Mouse (Mus musculus) forebrain, embryonic 13.5 days (tissue): ENCODE results near the gene Zfp341. TPM values are rescaled to one million over a fixed set of nuclear protein-coding genes. Genes with fewer than 3 reads are reported as not detected.
A peak's percentile ranks its signal among the peaks of the same experiment; 100 is the strongest.

Experiments
- ATAC-seq: fragments of 200-750 bp; cut with Nextera tagmentation; 2 replicates; pipeline ENCODE4 v1.8.0; 2017
- H3K27ac ChIP-seq: fragments of 300-500 bp; sonication (generic); 2 replicates; pipeline ENCODE4 v1.5.1; 2015; ENCODE audit warnings: inconsistent platforms, mild to moderate bottlenecking, moderate library complexity
- H3K27me3 ChIP-seq: fragments of 300-500 bp; sonication (generic); 2 replicates; pipeline ENCODE4 v1.6.1; 2015; ENCODE audit warnings: mild to moderate bottlenecking, inconsistent platforms
- H3K36me3 ChIP-seq: fragments of 300-500 bp; sonication (generic); 2 replicates; pipeline ENCODE4 v1.6.1; 2015; ENCODE audit warnings: mild to moderate bottlenecking, inconsistent platforms; ENCODE audit not compliant: poor library complexity, severe bottlenecking
- H3K4me1 ChIP-seq: fragments of 300-500 bp; sonication (generic); 2 replicates; pipeline ENCODE4 v1.6.1; 2015; ENCODE audit warnings: inconsistent platforms
- H3K4me2 ChIP-seq: fragments of 300-500 bp; sonication (generic); 2 replicates; pipeline ENCODE4 v1.6.1; 2015; ENCODE audit warnings: inconsistent platforms, mild to moderate bottlenecking, moderate library complexity
- H3K4me3 ChIP-seq: fragments of 300-500 bp; sonication (generic); 2 replicates; pipeline ENCODE4 v1.5.1; 2015; ENCODE audit warnings: mild to moderate bottlenecking, inconsistent platforms
- H3K9ac ChIP-seq: fragments of 300-500 bp; sonication (generic); 2 replicates; pipeline ENCODE4 v1.6.1; 2015; ENCODE audit warnings: mild to moderate bottlenecking, inconsistent platforms
- H3K9me3 ChIP-seq: fragments of 300-500 bp; sonication (generic); replicated peaks from 2 replicates; pipeline ENCODE4 v1.6.1; 2016; ENCODE audit warnings: inconsistent platforms
- WGBS: fragments of 180-500 bp; shearing (Covaris S2); methylation state at CpG from one replicate; pipeline ENCODE4 v1.1.7; 2015; 5-methylcytosine and 5-hydroxymethylcytosine counted together
- polyA plus RNA-seq: library from polyadenylated mRNA; unstranded; fragments of >200 nt; fragmentation: Nextera tagmentation; extraction: Ambion mirVana; gene quantifications from 2 replicates; pipeline ENCODE4 v1.2.1, GENCODE M21; 2015

Zfp341 gene
- polyA plus RNA-seq, 1 experiment from 2014 or later = 1.5 TPM

DNA sequence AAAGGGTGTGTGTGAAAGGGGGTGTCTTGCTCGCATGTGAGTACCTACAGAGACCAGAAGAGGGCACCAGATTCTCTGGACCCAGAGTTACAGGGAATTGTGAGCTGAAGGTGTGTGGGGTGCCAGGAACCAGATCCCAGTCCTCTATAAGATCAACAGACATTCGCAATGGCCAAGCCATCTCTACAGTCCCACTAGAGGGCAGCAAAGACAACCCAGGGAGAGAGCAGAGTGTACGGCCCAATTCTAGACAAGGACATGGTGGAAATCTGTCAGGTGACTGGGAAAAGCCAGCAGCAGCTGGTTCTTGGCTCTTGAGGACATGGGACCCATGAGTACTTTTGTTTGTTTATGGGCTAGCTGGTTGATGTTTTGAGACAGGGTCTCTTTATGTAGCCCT, 20.1 kb upstream of the Zfp341 start:
- Histone ChIP-seq H3K4me1 (no peaks in the 10 kb centered on the region), H3K9ac (no peak overlapping the region), H3K9me3 (peaks cover 3% of the 10 kb centered on the region; the same call in 1 of the 2 replicates), H3K4me2 (no peak overlapping the region), H3K27ac (no peak overlapping the region), H3K4me3 (no peak overlapping the region), H3K36me3 (no peaks in the 10 kb centered on the region), H3K27me3 (no peaks in the 10 kb centered on the region)
- no peak for ATAC-seq
- 69% methylated on average over 3 of the region's 3 CpGs for WGBS

DNA sequence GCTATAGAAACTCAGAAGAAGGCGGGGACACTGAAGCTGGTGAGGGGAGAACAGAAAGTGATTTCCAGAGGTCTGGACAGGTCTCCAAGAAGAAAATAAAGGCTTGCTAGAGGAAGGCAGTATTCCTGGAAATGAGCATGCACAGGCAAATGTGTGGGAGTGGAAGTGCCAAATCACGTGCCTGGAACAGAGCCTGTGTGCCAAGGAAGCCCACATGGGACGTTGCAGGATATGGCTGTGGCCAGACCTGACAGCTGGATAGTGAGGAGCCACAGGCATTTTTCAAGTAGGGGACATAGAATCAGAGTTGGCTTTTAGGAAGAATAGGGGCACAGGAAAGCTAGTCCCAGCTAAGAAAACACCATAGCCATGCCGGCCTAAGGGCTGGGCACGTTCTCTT, 17.3 kb upstream of the Zfp341 start:
- Histone ChIP-seq H3K36me3 (no peaks in the 10 kb centered on the region), H3K9me3 (peaks cover 3% of the 10 kb centered on the region; the same call in 1 of the 2 replicates), H3K9ac (no peak overlapping the region), H3K4me1 (no peaks in the 10 kb centered on the region), H3K27me3 (no peaks in the 10 kb centered on the region), H3K27ac (no peak overlapping the region), H3K4me3 (no peak overlapping the region), H3K4me2 (no peak overlapping the region)
- 80% methylated on average over 5 of the region's 5 CpGs for WGBS
- ATAC-seq = no peak

DNA sequence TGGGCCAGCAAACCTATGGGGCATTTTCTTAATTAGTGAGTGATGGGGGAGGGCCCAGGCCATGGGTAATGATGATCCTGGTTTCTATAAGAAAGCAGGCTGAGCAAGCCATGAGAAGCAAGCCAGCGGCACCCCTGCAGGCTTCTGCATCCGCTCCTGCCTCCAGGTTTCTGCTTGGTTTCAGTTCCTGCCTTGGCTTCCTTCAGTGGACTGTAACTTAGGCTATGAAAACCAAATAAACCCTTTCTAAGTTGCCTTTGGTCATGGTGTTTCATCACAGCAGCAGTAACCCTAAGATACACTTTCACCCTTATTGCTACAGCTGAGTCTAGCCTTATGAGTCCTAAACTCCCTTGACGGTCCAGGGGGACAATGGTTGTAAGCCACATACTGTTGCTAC, 15.7 kb upstream of the Zfp341 start:
- H3K4me2 ChIP-seq = no peak overlapping the region
- H3K27ac ChIP-seq = no peak overlapping the region
- no peak overlapping the region for H3K4me3 ChIP-seq
- no peaks in the 10 kb centered on the region for H3K27me3 ChIP-seq
- H3K36me3 ChIP-seq = no peaks in the 10 kb centered on the region
- no peaks in the 10 kb centered on the region for H3K4me1 ChIP-seq
- 86% methylated on average over 3 of the region's 3 CpGs for WGBS
- no peak overlapping the region for H3K9ac ChIP-seq
- peaks cover 3% of the 10 kb centered on the region; the same call in 1 of the 2 replicates for H3K9me3 ChIP-seq
- no peak for ATAC-seq

GRCm38 (mm10) chr2:154600586-154600985, 12.5 kb upstream of the Zfp341 start:
- Histone ChIP-seq H3K27ac (no peak overlapping the region), H3K36me3 (no peaks in the 10 kb centered on the region), H3K4me3 (no peak overlapping the region), H3K9ac (no peak overlapping the region), H3K4me2 (no peak overlapping the region), H3K9me3 (no peaks in the 10 kb centered on the region), H3K27me3 (peaks cover 3% of the 10 kb centered on the region; the same call in 1 of the 2 replicates), H3K4me1 (peaks cover 9% of the 10 kb centered on the region)
- no peak for ATAC-seq
- WGBS = 75% methylated on average over 6 of the region's 6 CpGs

GRCm38 (mm10) chr2:154601324-154601723, 11.8 kb upstream of the Zfp341 start:
- Histone ChIP-seq H3K4me2 (no peak overlapping the region), H3K9ac (no peak overlapping the region), H3K27ac (no peak overlapping the region), H3K9me3 (no peaks in the 10 kb centered on the region), H3K4me3 (no peak overlapping the region), H3K4me1 (peaks cover 9% of the 10 kb centered on the region), H3K27me3 (peaks cover 5% of the 10 kb centered on the region), H3K36me3 (no peaks in the 10 kb centered on the region)
- WGBS = 75% methylated on average over 3 of the region's 3 CpGs
- ATAC-seq = no peak

- Histone ChIP-seq H3K4me3 (peak overlapping the region; percentile 67), H3K27ac (no peak overlapping the region), H3K36me3 (no peaks in the 10 kb centered on the region), H3K4me2 (peak overlapping the region; percentile 72), H3K9me3 (no peaks in the 10 kb centered on the region), H3K27me3 (peaks cover 12% of the 10 kb centered on the region), H3K4me1 (peaks cover 9% of the 10 kb centered on the region), H3K9ac (peak overlapping the region; percentile 75)
- WGBS = 19% methylated on average over 22 of the region's 22 CpGs
- no peak; the same call in 1 of the 2 replicates for ATAC-seq
Observed at GRCm38 (mm10) chr2:154603007-154603637, 10.0 kb upstream of the Zfp341 start.

DNA sequence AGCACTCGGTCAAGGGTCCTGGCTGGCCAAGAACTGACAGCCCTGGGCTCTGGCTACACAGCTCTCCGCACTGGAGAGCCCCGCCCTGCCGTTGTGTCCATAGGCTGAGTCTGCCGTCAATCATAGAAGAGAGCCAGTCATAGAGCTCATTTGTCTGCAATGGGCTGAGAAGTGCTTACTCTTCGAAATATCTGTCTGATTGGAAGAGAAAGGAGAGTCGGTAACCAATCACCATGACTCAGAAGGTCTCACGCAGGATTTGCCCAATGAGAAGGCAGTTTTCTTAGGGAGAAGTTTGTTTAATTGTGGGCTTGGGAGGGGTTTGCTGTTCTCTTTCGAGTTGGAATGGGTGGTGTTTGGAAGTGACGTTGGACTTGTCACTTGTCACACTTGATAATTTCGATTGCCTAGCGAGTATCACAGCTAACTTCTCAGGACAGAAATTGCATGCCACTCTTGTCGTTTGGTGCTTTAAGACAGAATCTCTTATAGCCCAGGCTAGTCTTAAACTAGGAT, 9.4 kb upstream of the Zfp341 start, which contains the start of gene Pxmp4:
Gene Pxmp4, minus strand, starts transcription at position 71 of the 516 bp plus-strand sequence.
- Histone ChIP-seq H3K9ac (peak within 1 kb of the TSS; percentile 75), H3K4me1 (peaks cover 9% of the 10 kb centered on the region), H3K36me3 (no peaks in the 10 kb centered on the region), H3K4me2 (peak within 1 kb of the TSS; percentile 72), H3K4me3 (peak within 1 kb of the TSS; percentile 67), H3K27ac (no peak within 1 kb of the TSS), H3K27me3 (peaks cover 18% of the 10 kb centered on the region), H3K9me3 (no peaks in the 10 kb centered on the region)
- peak; percentile 100 for ATAC-seq
- under 1% methylated on average over 13 of the region's 13 CpGs for WGBS

- Histone ChIP-seq H3K4me1 (peaks cover 9% of the 10 kb centered on the region), H3K9me3 (no peaks in the 10 kb centered on the region), H3K27ac (no peak overlapping the region), H3K27me3 (peaks cover 23% of the 10 kb centered on the region), H3K4me2 (peak overlapping the region; percentile 72), H3K4me3 (peak overlapping the region; percentile 67), H3K36me3 (no peaks in the 10 kb centered on the region), H3K9ac (no peak overlapping the region)
- WGBS = 41% methylated on average over 7 of the region's 7 CpGs
- no peak for ATAC-seq
Observed at GRCm38 (mm10) chr2:154604156-154604555, 8.9 kb upstream of the Zfp341 start.

DNA sequence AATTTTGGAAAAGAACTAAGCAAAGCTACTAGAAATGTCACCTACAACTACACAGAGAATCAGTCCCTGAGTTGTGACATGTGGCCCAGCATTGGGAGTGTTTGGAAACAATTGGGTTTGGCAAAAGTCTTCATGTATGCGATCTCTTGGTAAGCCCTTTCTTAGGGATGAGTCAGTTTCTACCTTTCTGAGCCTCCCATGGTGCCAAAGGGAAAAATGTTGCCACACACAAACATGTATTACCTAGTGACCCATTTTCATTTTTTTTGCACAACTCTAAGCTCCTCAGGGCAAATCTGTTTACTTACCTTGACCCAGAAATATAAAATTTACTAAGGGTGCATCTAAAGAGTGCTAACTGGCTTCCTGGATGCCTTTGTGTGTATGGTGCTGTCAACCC, 6.1 kb upstream of the Zfp341 start:
- Histone ChIP-seq H3K9ac (no peak overlapping the region), H3K27me3 (peaks cover 23% of the 10 kb centered on the region), H3K9me3 (no peaks in the 10 kb centered on the region), H3K4me3 (no peak overlapping the region), H3K4me1 (peaks cover 9% of the 10 kb centered on the region), H3K27ac (no peak overlapping the region), H3K36me3 (no peaks in the 10 kb centered on the region), H3K4me2 (no peak overlapping the region)
- no peak for ATAC-seq
- 83% methylated on average over 1 of the region's 1 CpGs for WGBS

DNA sequence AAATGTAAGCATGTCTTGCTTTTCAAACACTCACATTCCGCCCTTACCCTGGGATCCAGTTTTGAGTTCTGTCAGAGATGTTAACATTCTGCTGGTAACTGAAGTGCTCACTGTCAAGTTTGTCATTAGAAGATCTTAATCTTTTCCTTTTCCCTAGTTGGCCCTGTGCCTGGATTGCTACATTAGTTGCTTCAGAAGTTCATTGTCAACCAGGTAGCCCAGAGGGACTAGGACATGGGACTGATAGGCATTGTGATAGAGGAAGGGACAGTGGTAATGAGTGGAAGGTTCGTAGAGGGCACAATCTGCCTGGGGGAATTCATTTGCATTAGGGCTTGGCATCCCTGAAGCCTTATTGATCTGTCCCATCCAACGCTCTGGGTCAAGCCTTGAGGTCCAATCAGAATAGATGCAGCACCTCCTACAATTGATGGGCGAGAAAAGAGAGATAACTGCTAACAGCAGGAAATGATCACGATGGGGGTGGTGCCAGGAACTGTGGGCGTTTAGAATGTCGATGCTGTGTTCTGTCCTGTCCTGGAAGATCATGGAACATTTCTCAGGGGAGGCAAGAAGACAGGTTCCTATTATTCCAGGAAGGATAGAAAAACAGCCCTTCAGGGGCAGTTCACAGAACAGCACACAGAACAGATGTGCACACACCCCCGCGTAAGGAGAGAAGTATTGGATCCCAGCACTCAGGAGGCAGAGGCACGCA, 3.9 kb upstream of the Zfp341 start:
- Histone ChIP-seq H3K36me3 (no peaks in the 10 kb centered on the region), H3K4me2 (no peak overlapping the region), H3K9ac (no peak overlapping the region), H3K4me3 (no peak overlapping the region), H3K27me3 (peaks cover 23% of the 10 kb centered on the region), H3K9me3 (no peaks in the 10 kb centered on the region), H3K4me1 (peaks cover 12% of the 10 kb centered on the region), H3K27ac (no peak overlapping the region)
- 78% methylated on average over 10 of the region's 10 CpGs for WGBS
- ATAC-seq = no peak

- Histone ChIP-seq H3K9ac (no peak overlapping the region), H3K9me3 (no peaks in the 10 kb centered on the region), H3K4me1 (peaks cover 23% of the 10 kb centered on the region), H3K27me3 (no peaks in the 10 kb centered on the region), H3K4me2 (peak overlapping the region; percentile 69), H3K4me3 (no peak overlapping the region), H3K36me3 (no peaks in the 10 kb centered on the region; the same call in 1 of the 2 replicates), H3K27ac (0 out of 2 replicates have a peak overlapping the region, but pooled peaks have one; percentile 11)
- WGBS = 68% methylated on average over 19 of the region's 19 CpGs
- no peak for ATAC-seq
Observed at GRCm38 (mm10) chr2:154614841-154615576, 1.9 kb downstream of the Zfp341 start.

DNA sequence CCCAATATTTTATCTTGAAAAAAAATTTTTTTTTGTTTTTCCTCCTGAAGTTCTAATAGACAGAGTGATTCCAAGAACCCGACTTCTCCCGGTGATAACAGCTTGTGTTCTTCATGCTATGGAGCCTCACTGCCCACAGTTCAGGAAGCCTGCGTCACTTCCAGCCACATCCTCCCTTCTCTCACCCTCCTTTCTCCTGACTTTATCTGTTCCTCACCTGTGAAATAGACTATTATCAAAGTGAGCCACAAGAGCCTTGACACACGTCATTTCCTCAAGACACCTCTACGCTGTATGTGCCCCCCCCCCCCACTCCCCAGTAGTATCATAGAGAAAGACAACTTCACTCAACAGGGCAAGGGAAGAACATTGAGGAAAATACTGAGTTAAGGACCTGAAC, 2.6 kb downstream of the Zfp341 start:
- no peak overlapping the region for H3K9ac ChIP-seq
- no peaks in the 10 kb centered on the region; the same call in 1 of the 2 replicates for H3K36me3 ChIP-seq
- ATAC-seq = no peak
- 98% methylated on average over 5 of the region's 5 CpGs for WGBS
- no peak overlapping the region for H3K27ac ChIP-seq
- H3K4me3 ChIP-seq = no peak overlapping the region
- H3K9me3 ChIP-seq = no peaks in the 10 kb centered on the region
- peaks cover 23% of the 10 kb centered on the region for H3K4me1 ChIP-seq
- H3K4me2 ChIP-seq = no peak overlapping the region
- no peaks in the 10 kb centered on the region for H3K27me3 ChIP-seq
